Mouse (Mus musculus): Measurements from ENCODE around the gene Mrpl39. TPM values are rescaled to one million over a fixed set of nuclear protein-coding genes. Genes with fewer than 3 reads are reported as not detected.
A peak's percentile ranks its signal among the peaks of the same experiment; 100 is the strongest.

The Mrpl39 gene
- 39.7 and 42.0 TPM in 2 replicates for polyA plus RNA-seq (2015; fragmentation: Nextera tagmentation; extraction: Ambion mirVana)

DNA sequence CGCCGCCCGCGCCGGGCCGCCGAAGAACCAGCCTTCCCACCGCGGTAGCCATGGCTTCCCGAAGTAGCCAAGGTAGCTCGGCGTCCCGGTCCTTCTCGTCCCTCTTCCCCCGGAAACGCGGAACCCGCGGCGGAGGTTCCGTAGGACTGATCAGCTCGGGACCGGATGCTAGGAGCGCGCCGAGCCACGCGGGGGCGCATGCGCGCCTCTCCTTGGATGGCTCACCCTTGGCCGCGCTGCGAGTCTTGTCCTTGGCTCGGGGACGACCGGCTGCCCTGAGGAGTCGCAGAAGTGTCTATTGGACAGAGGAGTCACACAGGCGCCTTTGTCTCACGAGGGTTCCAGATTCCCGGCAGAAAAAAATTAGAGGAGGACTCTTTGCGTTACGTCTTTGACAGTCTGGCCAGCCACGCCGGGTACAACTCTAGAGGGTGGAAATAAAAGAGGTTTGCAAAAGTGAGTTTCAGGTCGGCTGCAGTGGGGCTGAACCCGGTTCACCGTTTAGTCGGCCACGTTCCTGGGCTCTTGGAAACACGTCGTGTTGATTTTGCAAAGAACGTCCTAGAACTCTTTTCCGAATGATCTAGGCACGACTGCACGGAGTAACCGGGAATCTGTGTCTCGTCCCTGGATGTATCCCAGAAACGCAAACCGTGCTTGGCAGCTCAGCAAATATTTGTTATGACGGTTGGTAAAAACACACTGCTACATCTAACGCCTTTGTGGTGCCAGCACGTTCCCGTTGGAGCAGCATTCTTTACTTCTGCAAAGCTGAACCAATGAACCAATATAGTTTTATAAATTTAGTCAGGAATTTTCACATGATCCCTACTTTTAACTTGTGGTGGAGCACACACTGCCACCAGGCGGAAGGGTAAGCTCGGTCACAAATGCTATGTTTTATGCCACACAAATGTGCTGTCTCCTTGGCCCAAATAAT is at the start of gene Mrpl39:
Gene Mrpl39 (minus strand): TSS at position 577 of the 940 bp plus-strand sequence.
- peak within 1 kb of the TSS; percentile 84 for H3K9ac ChIP-seq
- H3K4me1 ChIP-seq (replicated peaks), result peaks cover 9% of the 10 kb centered on the region
- H3K9me3 ChIP-seq, result no peaks in the 10 kb centered on the region
- no peaks in the 10 kb centered on the region for H3K27me3 ChIP-seq
- H3K27ac ChIP-seq, result peak within 1 kb of the TSS; percentile 72
- peak within 1 kb of the TSS; percentile 70 for H3K4me2 ChIP-seq
- H3K4me3 ChIP-seq, result peak within 1 kb of the TSS; percentile 75
- peak; percentile 99 for ATAC-seq (ENCODE audit: low FRiP score)
- peaks cover 14% of the 10 kb centered on the region for H3K36me3 ChIP-seq
- under 1% methylated on average over 66 of the region's 66 CpGs for WGBS

DNA sequence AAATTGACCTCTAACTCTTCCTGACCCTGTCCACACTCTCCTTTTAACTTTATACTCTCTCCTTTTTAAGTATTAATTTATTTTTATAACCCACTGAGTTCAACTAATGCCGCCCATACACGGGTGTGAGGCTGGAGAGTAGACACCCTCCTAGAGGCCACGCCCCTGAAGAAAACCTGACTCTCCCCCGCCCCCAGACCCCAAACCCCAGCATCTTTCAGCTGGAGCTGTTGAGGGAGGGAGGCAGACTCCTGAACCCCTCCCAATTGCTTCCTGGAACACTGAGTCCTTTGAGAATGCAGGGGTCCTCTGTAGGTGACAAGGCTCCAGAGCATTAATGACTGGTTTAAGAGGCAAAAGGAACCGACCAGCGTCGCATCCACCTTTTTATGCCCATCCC is 49.4 kb upstream of the Mrpl39 start:
- 36% methylated on average over 7 of the region's 7 CpGs for WGBS
- peaks cover 4% of the 10 kb centered on the region; the same call in 1 of the 2 replicates for H3K36me3 ChIP-seq
- peaks cover 7% of the 10 kb centered on the region; the same call in 1 of the 2 replicates for H3K4me1 ChIP-seq (replicated peaks)
- no peak overlapping the region for H3K9ac ChIP-seq
- H3K27me3 ChIP-seq, result no peaks in the 10 kb centered on the region
- no peak overlapping the region; the same call in 1 of the 2 replicates for H3K27ac ChIP-seq
- no peaks in the 10 kb centered on the region for H3K9me3 ChIP-seq
- H3K4me2 ChIP-seq, result no peak overlapping the region
- H3K4me3 ChIP-seq, result no peak overlapping the region
- ATAC-seq (ENCODE audit: low FRiP score), result no peak

DNA sequence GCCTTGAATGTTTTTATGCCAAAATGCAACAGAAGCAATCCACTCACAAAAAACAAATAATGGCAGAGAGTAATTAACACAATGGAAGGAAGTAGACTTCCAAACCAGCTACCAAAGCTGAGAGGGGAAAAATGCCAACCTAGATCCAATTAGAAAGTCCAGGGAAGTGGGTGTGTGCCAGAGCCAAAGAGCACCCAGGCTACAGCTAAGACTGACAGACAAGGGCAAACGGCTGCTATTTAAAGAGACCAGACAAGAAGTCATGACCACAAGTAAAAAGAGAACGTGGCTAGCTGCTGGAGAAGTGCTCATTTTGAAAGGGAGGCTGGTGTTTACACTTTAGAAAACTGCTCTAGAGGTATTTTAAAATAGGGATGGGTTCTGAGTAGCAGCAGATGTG is 47.7 kb upstream of the Mrpl39 start:
- H3K36me3 ChIP-seq, result peaks cover 13% of the 10 kb centered on the region; the same call in 1 of the 2 replicates
- peaks cover 8% of the 10 kb centered on the region; the same call in 1 of the 2 replicates for H3K9me3 ChIP-seq
- no peak overlapping the region for H3K4me3 ChIP-seq
- no peaks in the 10 kb centered on the region for H3K27me3 ChIP-seq
- ATAC-seq (ENCODE audit: low FRiP score), result no peak
- H3K4me1 ChIP-seq (replicated peaks), result peaks cover 7% of the 10 kb centered on the region; the same call in 1 of the 2 replicates
- H3K27ac ChIP-seq, result no peak overlapping the region
- no peak overlapping the region for H3K4me2 ChIP-seq
- WGBS, result 65% methylated on average over 2 of the region's 2 CpGs
- H3K9ac ChIP-seq, result no peak overlapping the region

DNA sequence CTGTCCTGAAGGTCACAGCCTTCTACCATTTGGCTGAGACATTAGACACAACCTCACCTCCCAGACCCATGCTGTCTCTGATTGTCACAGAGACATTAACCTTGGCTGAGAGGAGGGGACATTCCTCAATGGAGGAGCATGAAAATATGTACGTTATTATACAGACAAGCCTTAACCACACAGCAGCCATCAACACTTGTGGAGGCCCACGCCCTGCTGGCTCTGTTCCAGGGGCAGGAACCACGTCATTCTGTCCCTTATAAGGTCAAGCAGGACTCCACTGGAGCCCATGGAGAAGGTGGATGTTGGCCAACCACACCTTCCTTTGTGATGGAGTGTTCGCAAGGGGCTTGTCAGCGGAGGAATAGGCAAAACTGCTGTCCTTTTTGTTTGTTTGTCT is 44.2 kb upstream of the Mrpl39 start:
- 89% methylated on average over 5 of the region's 5 CpGs for WGBS
- Histone ChIP-seq H3K9me3 (peaks cover 8% of the 10 kb centered on the region; the same call in 1 of the 2 replicates), H3K4me1 (replicated peaks) (peaks cover 22% of the 10 kb centered on the region), H3K27me3 (no peaks in the 10 kb centered on the region), H3K4me3 (no peak overlapping the region), H3K9ac (no peak overlapping the region), H3K36me3 (peaks cover 13% of the 10 kb centered on the region; the same call in 1 of the 2 replicates), H3K27ac (no peak overlapping the region), H3K4me2 (no peak overlapping the region)
- ATAC-seq (ENCODE audit: low FRiP score), result no peak

DNA sequence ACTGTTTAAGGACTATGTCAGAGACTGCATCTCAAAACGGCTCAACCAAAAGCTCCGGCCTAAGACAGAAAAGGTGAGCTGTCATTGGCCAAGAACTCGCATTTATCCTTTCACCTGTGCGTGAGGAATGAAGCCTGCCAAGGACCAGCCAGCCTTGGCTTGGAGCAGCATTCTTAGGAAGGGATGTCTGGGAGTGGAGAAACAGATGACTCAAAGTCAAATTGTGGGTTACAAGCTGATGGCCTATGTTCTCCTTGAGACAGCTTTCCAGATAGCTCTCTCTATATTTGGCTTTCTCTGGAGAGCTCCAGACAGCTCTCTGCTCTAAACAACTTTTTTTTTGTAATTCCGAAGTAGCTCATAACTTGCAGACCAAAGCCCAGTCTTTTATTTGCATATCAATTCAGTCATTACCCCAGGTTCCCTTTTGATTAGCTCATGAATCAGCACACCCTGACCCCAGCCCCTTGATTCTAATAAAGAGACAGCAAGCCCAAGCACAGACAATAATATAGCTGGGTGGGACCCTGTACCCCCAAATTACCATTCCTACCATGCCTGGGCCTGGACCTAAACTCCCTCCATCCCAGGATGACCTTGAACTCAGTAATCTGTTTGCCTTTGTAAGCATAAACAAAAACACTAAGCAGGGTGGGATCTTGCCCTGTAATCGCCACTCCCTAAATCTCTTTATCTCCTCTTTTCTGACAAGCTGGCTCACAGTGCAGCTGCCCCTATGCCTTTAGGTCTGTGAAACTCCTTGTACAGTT is 43.5 kb upstream of the Mrpl39 start:
- 85% methylated on average over 6 of the region's 6 CpGs for WGBS
- peaks cover 22% of the 10 kb centered on the region for H3K4me1 ChIP-seq (replicated peaks)
- H3K9ac ChIP-seq, result no peak overlapping the region
- no peaks in the 10 kb centered on the region for H3K27me3 ChIP-seq
- H3K36me3 ChIP-seq, result peaks cover 13% of the 10 kb centered on the region; the same call in 1 of the 2 replicates
- no peak for ATAC-seq (ENCODE audit: low FRiP score)
- H3K4me3 ChIP-seq, result no peak overlapping the region
- peaks cover 8% of the 10 kb centered on the region; the same call in 1 of the 2 replicates for H3K9me3 ChIP-seq
- H3K4me2 ChIP-seq, result no peak overlapping the region
- H3K27ac ChIP-seq, result no peak overlapping the region

DNA sequence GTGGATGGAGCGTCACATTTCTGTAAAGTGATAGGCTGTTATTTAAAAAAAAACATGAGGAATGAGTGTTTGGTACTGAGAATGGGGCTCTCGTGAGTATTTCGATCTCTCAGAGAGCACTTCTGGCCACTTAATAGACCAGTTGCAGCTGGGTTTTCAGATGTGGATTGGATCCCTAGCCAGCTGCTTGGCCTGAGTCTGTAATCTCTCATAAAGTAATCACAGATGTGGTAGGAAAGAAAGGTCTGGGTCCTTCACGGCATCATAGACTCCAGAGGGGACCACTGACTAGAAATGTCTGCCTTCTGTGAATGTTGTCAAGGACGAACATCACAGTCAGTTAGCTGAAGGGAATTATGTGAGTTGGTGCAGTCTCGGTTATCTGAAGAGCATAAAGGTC is 42.9 kb upstream of the Mrpl39 start:
- no peak overlapping the region for H3K9ac ChIP-seq
- H3K9me3 ChIP-seq, result peaks cover 8% of the 10 kb centered on the region; the same call in 1 of the 2 replicates
- H3K4me2 ChIP-seq, result no peak overlapping the region
- ATAC-seq (ENCODE audit: low FRiP score), result no peak
- no peak overlapping the region for H3K4me3 ChIP-seq
- 92% methylated on average over 6 of the region's 6 CpGs for WGBS
- H3K36me3 ChIP-seq, result peaks cover 13% of the 10 kb centered on the region; the same call in 1 of the 2 replicates
- H3K27me3 ChIP-seq, result no peaks in the 10 kb centered on the region
- peaks cover 24% of the 10 kb centered on the region for H3K4me1 ChIP-seq (replicated peaks)
- no peak overlapping the region for H3K27ac ChIP-seq

DNA sequence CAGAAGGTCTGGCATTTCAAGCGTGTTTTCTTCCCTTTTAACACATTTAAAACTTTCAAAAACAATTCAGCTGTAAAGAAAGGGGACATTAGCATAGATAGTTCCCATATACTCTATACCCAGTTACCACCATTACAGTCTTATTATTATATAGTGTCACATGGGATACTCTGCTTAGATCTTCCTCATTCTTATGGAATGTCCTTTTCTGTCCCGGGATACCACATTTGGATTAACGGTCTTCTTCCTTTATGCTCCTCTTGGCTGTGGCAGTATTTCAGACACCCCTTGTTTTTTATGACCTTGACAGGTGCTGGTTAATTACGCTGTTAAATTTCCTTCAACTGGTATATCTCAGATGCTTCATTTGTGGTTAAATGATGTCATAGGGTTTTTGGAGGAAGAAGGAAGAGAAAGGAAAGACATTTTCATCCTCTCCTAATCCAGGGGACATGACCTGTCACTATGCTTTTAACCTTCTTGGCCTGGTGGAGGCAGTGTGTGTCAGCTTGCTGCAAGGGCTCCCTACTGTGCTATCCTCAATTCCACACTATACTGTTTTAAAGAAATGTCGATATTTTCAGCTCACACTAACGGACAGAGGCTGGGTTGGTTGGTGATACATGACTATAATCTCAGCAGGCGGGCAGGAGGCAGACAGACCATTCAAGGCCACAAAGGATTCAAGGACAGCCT is 40.7 kb upstream of the Mrpl39 start:
- Histone ChIP-seq H3K4me2 (peak overlapping the region; percentile 94), H3K4me3 (peak overlapping the region; percentile 75), H3K9ac (no peak overlapping the region), H3K4me1 (replicated peaks) (peaks cover 35% of the 10 kb centered on the region), H3K9me3 (peaks cover 8% of the 10 kb centered on the region; the same call in 1 of the 2 replicates), H3K36me3 (peaks cover 13% of the 10 kb centered on the region; the same call in 1 of the 2 replicates), H3K27me3 (no peaks in the 10 kb centered on the region), H3K27ac (no peak overlapping the region)
- ATAC-seq (ENCODE audit: low FRiP score), result no peak
- WGBS, result 45% methylated on average over 7 of the region's 7 CpGs

DNA sequence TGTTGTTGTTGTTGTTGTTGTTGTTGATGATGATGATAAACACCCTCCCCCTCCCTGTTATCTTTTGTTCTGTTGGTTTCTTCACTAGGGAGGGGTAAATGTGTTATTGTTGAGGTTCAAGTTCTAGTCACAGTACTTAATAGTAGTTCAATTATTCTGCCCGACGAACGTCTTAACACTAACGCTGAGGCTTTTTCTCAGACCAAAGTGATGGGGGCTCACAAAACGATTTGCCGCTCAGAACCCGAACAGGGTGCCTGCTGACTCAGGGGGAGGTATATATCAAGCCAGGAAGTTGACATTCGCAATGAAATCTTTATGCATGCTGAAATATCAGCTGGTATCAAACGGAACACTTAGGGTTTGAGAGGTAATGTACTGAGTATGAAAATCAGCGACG is 39.8 kb upstream of the Mrpl39 start:
- Histone ChIP-seq H3K9ac (peak overlapping the region; percentile 81; the same call in 1 of the 2 replicates), H3K4me2 (peak overlapping the region; percentile 94), H3K36me3 (peaks cover 13% of the 10 kb centered on the region; the same call in 1 of the 2 replicates), H3K4me1 (replicated peaks) (peaks cover 32% of the 10 kb centered on the region), H3K27ac (peak overlapping the region; percentile 92; the same call in 1 of the 2 replicates), H3K4me3 (peak overlapping the region; percentile 75), H3K27me3 (no peaks in the 10 kb centered on the region), H3K9me3 (peaks cover 8% of the 10 kb centered on the region; the same call in 1 of the 2 replicates)
- no peak for ATAC-seq (ENCODE audit: low FRiP score)
- WGBS, result 15% methylated on average over 11 of the region's 11 CpGs

DNA sequence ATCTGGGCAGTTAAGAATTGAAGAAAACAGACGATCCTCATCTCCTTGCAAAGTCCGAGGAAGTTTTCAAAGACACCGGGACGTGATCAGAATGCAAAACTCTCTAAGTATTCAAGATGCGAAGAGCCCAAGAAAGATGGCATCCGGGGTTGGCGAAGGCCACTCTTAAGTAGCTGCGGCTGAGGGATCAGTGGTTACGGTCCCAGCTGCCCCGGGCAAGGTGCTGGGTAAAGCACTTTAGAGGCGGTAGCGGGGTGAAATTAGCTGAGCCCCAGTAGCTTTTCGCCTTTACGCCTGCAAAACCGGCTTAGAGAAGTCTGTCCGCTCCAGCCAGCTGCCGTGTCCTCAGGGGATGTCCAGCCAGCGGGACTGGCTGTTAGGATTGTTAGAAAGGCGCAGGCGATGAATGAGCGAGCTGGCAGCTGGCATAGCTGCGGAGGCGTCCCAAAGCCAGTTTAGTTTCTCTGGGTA is 39.3 kb upstream of the Mrpl39 start:
- Histone ChIP-seq H3K9ac (peak overlapping the region; percentile 81), H3K36me3 (peaks cover 12% of the 10 kb centered on the region; the same call in 1 of the 2 replicates), H3K9me3 (peaks cover 7% of the 10 kb centered on the region; the same call in 1 of the 2 replicates), H3K4me1 (replicated peaks) (peaks cover 32% of the 10 kb centered on the region), H3K27me3 (no peaks in the 10 kb centered on the region), H3K4me3 (peak overlapping the region; percentile 75), H3K4me2 (peak overlapping the region; percentile 94), H3K27ac (peak overlapping the region; percentile 92)
- ATAC-seq (ENCODE audit: low FRiP score), result peak; percentile 46
- WGBS, result under 1% methylated on average over 23 of the region's 23 CpGs

DNA sequence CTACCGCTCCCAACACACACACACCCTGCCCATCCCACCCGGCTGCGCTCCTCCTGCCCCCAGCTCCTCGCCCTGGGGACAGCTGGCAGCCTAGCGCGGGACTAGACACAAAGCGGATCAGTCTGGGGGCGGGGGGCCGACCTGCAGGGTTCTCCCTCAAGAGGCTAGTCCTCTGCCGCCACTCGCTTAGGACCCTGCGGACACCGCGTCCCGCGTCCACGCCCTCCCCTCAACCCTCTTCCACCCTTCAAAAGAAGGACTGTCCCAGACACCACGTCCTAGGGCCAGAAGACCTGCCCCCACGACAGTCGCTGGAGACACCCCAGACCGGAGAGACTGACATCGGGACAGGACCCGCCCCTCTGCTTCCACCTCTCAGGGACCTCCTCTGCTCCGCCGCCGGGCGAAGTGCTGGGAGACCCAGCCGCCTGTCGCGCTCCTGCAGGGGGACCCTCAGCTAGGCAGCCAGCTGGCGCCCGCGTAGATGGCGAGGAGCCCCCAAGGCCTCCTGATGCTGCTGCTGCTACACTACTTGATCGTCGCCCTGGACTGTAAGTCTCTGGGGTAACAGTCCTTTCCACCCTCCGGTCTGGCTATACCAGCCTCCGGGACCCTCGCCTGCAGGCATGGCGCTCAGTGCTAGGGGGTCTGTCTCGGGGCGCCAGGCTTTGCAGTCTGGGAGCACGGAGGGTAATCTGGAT is 38.6 kb upstream of the Mrpl39 start, which contains the start of gene Jam2:
Gene Jam2 (plus strand): TSS at position 121 of the 701 bp plus-strand sequence.
- H3K9me3 ChIP-seq, result peaks cover under 1% of the 10 kb centered on the region; the same call in 1 of the 2 replicates
- WGBS, result under 1% methylated on average over 43 of the region's 43 CpGs
- H3K4me3 ChIP-seq, result peak within 1 kb of the TSS; percentile 75
- peak within 1 kb of the TSS; percentile 92 for H3K27ac ChIP-seq
- peaks cover 32% of the 10 kb centered on the region for H3K4me1 ChIP-seq (replicated peaks)
- H3K36me3 ChIP-seq, result peaks cover 5% of the 10 kb centered on the region; the same call in 1 of the 2 replicates
- peak within 1 kb of the TSS; percentile 81 for H3K9ac ChIP-seq
- peak within 1 kb of the TSS; percentile 94 for H3K4me2 ChIP-seq
- no peaks in the 10 kb centered on the region for H3K27me3 ChIP-seq
- ATAC-seq (ENCODE audit: low FRiP score), result peak; percentile 89
